Mouse (Mus musculus): ENCODE results near the gene Plxna2. TPM values are rescaled to one million over a fixed set of nuclear protein-coding genes. Genes with fewer than 3 reads are reported as not detected.

Gene Plxna2
- polyA plus RNA-seq, 1 experiment = 1.2 TPM

DNA sequence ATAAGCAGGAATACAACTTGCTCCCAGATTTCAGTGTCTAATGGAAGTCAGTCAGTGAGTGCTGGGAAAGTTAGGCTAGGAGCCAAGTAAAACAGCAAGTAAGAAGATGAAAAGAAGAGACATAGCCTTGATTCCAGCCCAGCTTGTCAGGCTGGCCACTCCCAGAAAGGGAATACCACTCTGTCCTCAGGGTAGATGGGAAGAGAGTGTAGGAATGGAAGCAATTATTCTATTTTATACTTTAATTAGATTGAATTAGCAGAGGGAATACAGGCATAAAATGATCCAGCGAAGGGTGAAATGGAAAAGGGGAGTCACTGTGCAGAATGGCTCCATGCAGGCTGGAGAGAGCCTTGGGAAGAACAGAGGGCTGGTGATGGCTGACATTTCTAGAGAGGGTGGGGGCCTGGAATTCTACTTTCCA lies 99.4 kb downstream of the Plxna2 start:
- Histone ChIP-seq H3K4me1 (ENCODE audit: control insufficient read depth, insufficient read depth, insufficient read length) (no peaks in the 10 kb centered on the region), H3K36me3 (ENCODE audit: control insufficient read depth, insufficient read depth, low read length) (no peaks in the 10 kb centered on the region), H3K4me3 (ENCODE audit: extremely low read depth, insufficient read depth, insufficient read length) (no peak overlapping the region), H3K27ac (ENCODE audit: insufficient read depth, low read length) (no peak overlapping the region), H3K27me3 (ENCODE audit: control insufficient read depth, insufficient read depth, low read length) (no peaks in the 10 kb centered on the region)
- WGBS = 87% methylated on average over 1 of the region's 1 CpGs
- TF ChIP-seq CTCF (IDR thresholded peaks at IDR 0.05; ENCODE audit: extremely low read depth, insufficient read depth, insufficient read length, insufficient replicate concordance) (no peak), POLR2A (IDR thresholded peaks at IDR 0.05; ENCODE audit: low read depth, low read length) (no peak)
- DNase-seq (ENCODE audit: low read depth in 1 of 2, low spot score in 2 of 2) = no peak

DNA sequence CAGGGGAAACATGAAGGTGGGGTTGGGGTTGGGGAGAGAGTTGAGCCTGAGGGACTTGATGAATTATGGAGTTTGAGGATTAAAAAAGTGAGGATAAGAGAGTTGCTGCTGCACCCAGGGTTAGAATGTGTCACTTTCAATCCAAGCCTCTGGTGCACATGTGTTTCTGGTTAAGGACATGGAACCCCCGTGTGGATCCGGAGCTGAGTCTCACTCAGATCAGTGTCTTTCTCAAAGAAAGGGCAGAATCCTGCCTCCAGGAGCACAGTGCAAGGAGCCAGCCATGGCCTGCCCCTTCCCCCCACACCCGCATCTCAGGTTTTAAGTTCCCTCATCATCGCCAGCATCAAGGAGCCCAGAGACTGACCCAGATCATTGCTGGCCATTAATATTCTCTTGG lies 102.4 kb downstream of the Plxna2 start:
- WGBS = 87% methylated on average over 4 of the region's 4 CpGs
- TF ChIP-seq POLR2A (IDR thresholded peaks at IDR 0.05; ENCODE audit: low read depth, low read length) = no peak
- TF ChIP-seq CTCF (IDR thresholded peaks at IDR 0.05; ENCODE audit: extremely low read depth, insufficient read depth, insufficient read length, insufficient replicate concordance) = no peak
- Histone ChIP-seq H3K27me3 (ENCODE audit: control insufficient read depth, insufficient read depth, low read length) (no peaks in the 10 kb centered on the region), H3K4me1 (ENCODE audit: control insufficient read depth, insufficient read depth, insufficient read length) (no peaks in the 10 kb centered on the region), H3K4me3 (ENCODE audit: extremely low read depth, insufficient read depth, insufficient read length) (no peak overlapping the region), H3K27ac (ENCODE audit: insufficient read depth, low read length) (no peak overlapping the region), H3K36me3 (ENCODE audit: control insufficient read depth, insufficient read depth, low read length) (no peaks in the 10 kb centered on the region)
- DNase-seq (ENCODE audit: low read depth in 1 of 2, low spot score in 2 of 2) = no peak

- 88% methylated on average over 2 of the region's 2 CpGs for WGBS
- DNase-seq (ENCODE audit: low read depth in 1 of 2, low spot score in 2 of 2) = no peak
- TF ChIP-seq POLR2A (IDR thresholded peaks at IDR 0.05; ENCODE audit: low read depth, low read length) (no peak), CTCF (IDR thresholded peaks at IDR 0.05; ENCODE audit: extremely low read depth, insufficient read depth, insufficient read length, insufficient replicate concordance) (no peak)
These were observed 103.2 kb downstream of the Plxna2 start for GRCm38 (mm10) chr1:194721260-194721659.

GRCm38 (mm10) chr1:194722329-194722728 lies 104.3 kb downstream of the Plxna2 start:
- no peaks in the 10 kb centered on the region for H3K36me3 ChIP-seq (ENCODE audit: control insufficient read depth, insufficient read depth, low read length)

More at GRCm38 (mm10) chr1:194721260-194721659, 103.2 kb downstream of the Plxna2 start:
- no peaks in the 10 kb centered on the region for H3K27me3 ChIP-seq (ENCODE audit: control insufficient read depth, insufficient read depth, low read length)
- H3K27ac ChIP-seq (ENCODE audit: insufficient read depth, low read length) = no peak overlapping the region
- no peak overlapping the region for H3K4me3 ChIP-seq (ENCODE audit: extremely low read depth, insufficient read depth, insufficient read length)
- no peaks in the 10 kb centered on the region for H3K4me1 ChIP-seq (ENCODE audit: control insufficient read depth, insufficient read depth, insufficient read length)
- H3K36me3 ChIP-seq (ENCODE audit: control insufficient read depth, insufficient read depth, low read length) = no peaks in the 10 kb centered on the region

DNA sequence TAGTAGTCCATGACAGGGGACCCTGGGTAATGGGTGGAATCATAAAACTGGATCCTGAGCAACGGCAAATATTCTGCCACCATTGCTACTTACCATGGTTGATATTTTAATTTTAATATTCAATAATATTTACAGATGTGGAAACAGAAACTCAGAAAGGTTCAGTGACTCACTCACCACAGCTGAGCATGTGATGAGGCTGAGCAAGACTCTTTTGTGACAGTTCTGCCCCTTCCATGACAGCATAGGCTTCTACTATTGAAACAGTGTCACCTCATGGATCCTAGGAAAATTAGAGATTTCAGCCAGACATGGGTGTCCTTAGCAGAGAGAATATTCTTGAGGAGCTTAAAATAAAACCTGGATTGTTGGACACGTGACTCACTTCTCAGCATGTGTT lies 116.8 kb downstream of the Plxna2 start:
- no peak overlapping the region for H3K27ac ChIP-seq (ENCODE audit: insufficient read depth, low read length)
- 86% methylated on average over 2 of the region's 2 CpGs for WGBS

More at GRCm38 (mm10) chr1:194722329-194722728, 104.3 kb downstream of the Plxna2 start:
- Histone ChIP-seq H3K4me3 (ENCODE audit: extremely low read depth, insufficient read depth, insufficient read length) (no peak overlapping the region), H3K27ac (ENCODE audit: insufficient read depth, low read length) (no peak overlapping the region), H3K27me3 (ENCODE audit: control insufficient read depth, insufficient read depth, low read length) (no peaks in the 10 kb centered on the region), H3K4me1 (ENCODE audit: control insufficient read depth, insufficient read depth, insufficient read length) (no peaks in the 10 kb centered on the region)
- DNase-seq (ENCODE audit: low read depth in 1 of 2, low spot score in 2 of 2) = no peak
- 71% methylated on average over 2 of the region's 2 CpGs for WGBS
- TF ChIP-seq CTCF (IDR thresholded peaks at IDR 0.05; ENCODE audit: extremely low read depth, insufficient read depth, insufficient read length, insufficient replicate concordance) = no peak
- no peak for TF ChIP-seq POLR2A (IDR thresholded peaks at IDR 0.05; ENCODE audit: low read depth, low read length)

GRCm38 (mm10) chr1:194739894-194740293 lies 121.9 kb downstream of the Plxna2 start:
- no peak for DNase-seq (ENCODE audit: low read depth in 1 of 2, low spot score in 2 of 2)
- Histone ChIP-seq H3K4me3 (ENCODE audit: extremely low read depth, insufficient read depth, insufficient read length) (no peak overlapping the region), H3K27me3 (ENCODE audit: control insufficient read depth, insufficient read depth, low read length) (no peaks in the 10 kb centered on the region), H3K4me1 (ENCODE audit: control insufficient read depth, insufficient read depth, insufficient read length) (no peaks in the 10 kb centered on the region), H3K36me3 (ENCODE audit: control insufficient read depth, insufficient read depth, low read length) (no peaks in the 10 kb centered on the region), H3K27ac (ENCODE audit: insufficient read depth, low read length) (no peak overlapping the region)
- TF ChIP-seq CTCF (IDR thresholded peaks at IDR 0.05; ENCODE audit: extremely low read depth, insufficient read depth, insufficient read length, insufficient replicate concordance) (no peak), POLR2A (IDR thresholded peaks at IDR 0.05; ENCODE audit: low read depth, low read length) (no peak)

More for the DNA sequence above, 116.8 kb downstream of the Plxna2 start:
- TF ChIP-seq CTCF (IDR thresholded peaks at IDR 0.05; ENCODE audit: extremely low read depth, insufficient read depth, insufficient read length, insufficient replicate concordance) (no peak), POLR2A (IDR thresholded peaks at IDR 0.05; ENCODE audit: low read depth, low read length) (no peak)
- no peaks in the 10 kb centered on the region for H3K27me3 ChIP-seq (ENCODE audit: control insufficient read depth, insufficient read depth, low read length)
- no peak for DNase-seq (ENCODE audit: low read depth in 1 of 2, low spot score in 2 of 2)
- no peaks in the 10 kb centered on the region for H3K36me3 ChIP-seq (ENCODE audit: control insufficient read depth, insufficient read depth, low read length)
- H3K4me3 ChIP-seq (ENCODE audit: extremely low read depth, insufficient read depth, insufficient read length) = no peak overlapping the region
- H3K4me1 ChIP-seq (ENCODE audit: control insufficient read depth, insufficient read depth, insufficient read length) = no peaks in the 10 kb centered on the region

DNA sequence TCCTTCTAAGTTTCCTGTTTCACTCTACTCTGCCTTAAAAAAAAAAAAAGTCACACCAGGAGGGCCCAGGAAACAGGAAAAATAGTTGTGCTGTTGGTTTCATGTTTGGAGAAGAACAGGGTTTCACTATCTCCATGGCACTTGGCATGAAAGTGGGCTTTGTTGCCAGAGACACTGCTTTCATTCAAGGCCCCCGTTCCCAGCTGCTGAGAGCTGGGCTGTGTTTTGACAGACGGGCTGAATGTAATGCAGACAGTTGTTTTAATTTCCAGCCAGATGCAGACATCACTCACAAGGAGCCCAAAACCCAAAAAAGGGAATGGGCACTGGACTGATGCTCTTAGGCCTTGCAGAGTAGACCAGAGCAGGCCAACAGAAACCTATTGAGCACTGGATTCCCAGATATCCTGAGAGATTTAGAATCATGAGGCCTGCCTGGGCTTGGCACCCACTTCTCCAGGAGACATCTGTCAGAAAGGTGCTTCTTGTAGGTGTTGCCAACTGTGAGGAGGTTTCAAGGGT lies 124.9 kb downstream of the Plxna2 start:
- 82% methylated on average over 2 of the region's 2 CpGs for WGBS
- Histone ChIP-seq H3K4me1 (ENCODE audit: control insufficient read depth, insufficient read depth, insufficient read length) (no peaks in the 10 kb centered on the region), H3K4me3 (ENCODE audit: extremely low read depth, insufficient read depth, insufficient read length) (no peak overlapping the region), H3K27me3 (ENCODE audit: control insufficient read depth, insufficient read depth, low read length) (no peaks in the 10 kb centered on the region), H3K27ac (ENCODE audit: insufficient read depth, low read length) (no peak overlapping the region), H3K36me3 (ENCODE audit: control insufficient read depth, insufficient read depth, low read length) (no peaks in the 10 kb centered on the region)
- no peak for DNase-seq (ENCODE audit: low read depth in 1 of 2, low spot score in 2 of 2)
- TF ChIP-seq POLR2A (IDR thresholded peaks at IDR 0.05; ENCODE audit: low read depth, low read length) (no peak), CTCF (IDR thresholded peaks at IDR 0.05; ENCODE audit: extremely low read depth, insufficient read depth, insufficient read length, insufficient replicate concordance) (no peak)

Data from spleen, adult 2 months (tissue).